Mouse (Mus musculus) adrenal gland, postnatal 25 days (tissue): ENCODE results near the gene Nudt1. TPM values are rescaled to one million over a fixed set of nuclear protein-coding genes. Genes with fewer than 3 reads are reported as not detected.
"Not testable (repeated sequence)": the region's sequence is repeated elsewhere in the genome, so short reads cannot be mapped to it uniquely, and the experiment has no call there.

ENCODE experiments used
- DNase-seq: peaks from one replicate; pipeline ENCODE4 v3.0.0; 2021; ENCODE audit warnings: mixed read lengths
- total RNA-seq: library from RNA; stranded (reverse); gene quantifications from 2 replicates; pipeline ENCODE4 v1.2.3, GENCODE M21; 2021

Nudt1 gene
- total RNA-seq, 1 experiment from 2014 or later = 29.0 TPM

DNA sequence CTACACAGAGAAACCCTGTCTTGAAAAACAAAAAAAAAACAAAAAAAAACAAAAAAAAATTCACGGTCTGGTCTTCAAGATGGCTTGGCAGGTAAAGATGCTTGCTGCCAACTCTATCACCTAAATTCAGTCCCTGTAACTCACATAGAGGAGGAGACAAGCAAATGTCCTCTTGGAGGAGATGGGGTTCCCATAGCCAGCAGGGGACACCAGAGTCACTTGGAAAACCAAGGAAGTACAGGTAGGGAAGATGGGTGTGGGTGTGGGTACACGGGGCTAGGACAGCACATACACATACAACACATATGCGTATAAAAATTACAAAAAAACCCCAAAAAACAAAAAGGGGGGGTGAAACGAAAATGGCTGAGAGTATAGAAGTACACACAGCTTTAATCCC is 21.4 kb downstream of the Nudt1 start:
- no peak for DNase-seq

DNA sequence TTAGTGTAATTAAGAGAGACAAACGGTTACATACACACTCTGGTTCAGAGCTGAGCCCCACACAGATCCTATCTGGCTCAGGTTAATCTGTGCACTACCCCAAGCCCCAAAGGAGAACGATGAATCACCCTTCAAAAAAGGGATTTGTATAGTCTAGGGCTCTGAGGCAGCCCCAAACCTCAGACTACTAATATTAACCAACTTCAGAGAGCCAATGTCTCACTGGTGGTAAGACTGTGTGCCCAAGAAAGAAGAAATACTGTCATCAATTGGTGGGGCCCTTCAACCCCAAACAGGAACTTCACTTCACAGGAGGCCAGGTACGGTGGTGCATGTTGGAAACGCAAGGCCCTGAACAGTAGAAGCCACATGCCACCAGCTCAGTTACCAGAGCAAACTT is 23.8 kb downstream of the Nudt1 start:
- DNase-seq = no peak

- no peak for DNase-seq
Measured at GRCm38 (mm10) chr5:140346050-140346449, 24.6 kb downstream of the Nudt1 start.

- no peak for DNase-seq
Measured at GRCm38 (mm10) chr5:140349882-140350281, 28.4 kb downstream of the Nudt1 start.

GRCm38 (mm10) chr5:140350731-140351497 is 29.5 kb downstream of the Nudt1 start:
- no peak for DNase-seq

GRCm38 (mm10) chr5:140352352-140352751 is 30.9 kb downstream of the Nudt1 start:
- DNase-seq = no peak

GRCm38 (mm10) chr5:140355934-140356333 is 34.5 kb downstream of the Nudt1 start:
- no peak for DNase-seq

DNA sequence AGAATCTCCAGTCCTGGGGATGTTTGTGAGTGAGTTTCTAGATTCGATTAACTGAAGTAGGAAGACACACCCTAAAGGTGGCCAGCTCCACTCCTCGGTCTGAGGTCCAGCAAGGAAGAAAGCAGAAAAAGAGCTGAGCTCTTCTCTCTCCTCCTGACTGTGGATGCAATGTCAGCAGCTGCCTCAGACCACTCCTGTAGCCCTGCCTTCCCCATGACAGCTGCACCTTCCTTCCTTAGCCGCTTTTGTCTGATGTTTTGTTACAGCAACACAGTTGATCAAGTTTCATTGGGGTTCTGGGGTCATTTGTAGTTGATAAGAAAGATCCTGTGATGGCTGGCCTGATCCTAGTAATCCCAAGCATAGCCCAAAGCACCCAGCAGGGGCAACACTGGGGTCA is 36.0 kb downstream of the Nudt1 start:
- no peak for DNase-seq

DNA sequence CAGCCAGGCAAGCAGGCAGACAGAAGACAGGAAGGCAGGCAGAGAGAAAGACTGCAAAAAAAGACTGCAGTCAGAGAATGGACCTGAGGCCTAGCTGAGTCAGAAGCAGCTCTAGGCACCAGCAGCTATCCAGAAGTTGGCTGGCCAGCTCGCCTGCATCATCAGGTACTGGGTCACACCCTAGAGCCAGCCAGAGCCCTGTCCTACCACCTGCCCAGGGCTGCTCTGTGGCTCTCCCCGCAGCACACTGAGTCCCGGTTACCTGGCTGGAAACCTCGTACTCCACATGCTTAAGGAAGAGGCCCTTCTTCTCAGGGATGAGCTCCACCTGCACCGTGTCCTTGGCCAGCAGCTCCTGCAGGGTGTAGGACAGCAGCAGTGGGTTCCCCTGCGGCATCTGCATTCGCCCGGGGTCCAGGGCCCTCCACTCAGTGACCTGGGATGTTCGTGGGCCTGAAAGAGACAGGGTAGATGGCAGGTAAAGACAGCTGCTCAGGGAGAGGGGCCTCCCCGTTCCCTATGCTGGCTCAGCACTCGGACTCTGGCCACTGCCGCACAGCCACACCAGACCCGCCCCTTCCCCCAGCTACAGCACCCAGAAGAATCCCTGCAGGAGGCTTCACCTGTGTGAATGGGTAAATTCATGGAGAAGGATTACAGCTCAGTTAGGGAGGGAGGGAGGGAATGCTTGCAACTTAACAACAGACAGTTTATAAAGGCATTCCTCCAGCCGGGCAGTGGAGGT is 38.6 kb downstream of the Nudt1 start:
- DNase-seq = no peak

DNA sequence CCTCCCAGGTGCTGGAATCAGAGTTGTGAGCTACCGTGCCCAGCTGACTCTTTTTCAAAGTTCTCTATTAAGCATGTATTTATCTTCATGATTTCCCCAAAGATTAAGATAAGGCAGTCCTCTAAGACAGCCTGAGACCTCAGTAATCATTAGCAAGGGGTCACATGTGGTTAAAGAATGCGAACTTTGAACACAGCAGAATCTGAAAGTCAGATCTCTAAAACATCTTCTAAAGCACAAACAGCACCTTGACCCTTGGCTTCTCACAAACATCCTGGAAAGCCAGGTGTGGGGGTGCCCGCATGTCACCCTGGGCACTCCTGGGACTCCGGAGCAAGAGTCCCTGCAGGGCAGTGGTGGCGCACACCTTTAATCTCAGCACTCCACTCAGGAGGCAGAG is 43.0 kb downstream of the Nudt1 start:
- DNase-seq = no peak

- not testable (repeated sequence) for DNase-seq
Measured at GRCm38 (mm10) chr5:140368126-140368525, 46.7 kb downstream of the Nudt1 start.

DNA sequence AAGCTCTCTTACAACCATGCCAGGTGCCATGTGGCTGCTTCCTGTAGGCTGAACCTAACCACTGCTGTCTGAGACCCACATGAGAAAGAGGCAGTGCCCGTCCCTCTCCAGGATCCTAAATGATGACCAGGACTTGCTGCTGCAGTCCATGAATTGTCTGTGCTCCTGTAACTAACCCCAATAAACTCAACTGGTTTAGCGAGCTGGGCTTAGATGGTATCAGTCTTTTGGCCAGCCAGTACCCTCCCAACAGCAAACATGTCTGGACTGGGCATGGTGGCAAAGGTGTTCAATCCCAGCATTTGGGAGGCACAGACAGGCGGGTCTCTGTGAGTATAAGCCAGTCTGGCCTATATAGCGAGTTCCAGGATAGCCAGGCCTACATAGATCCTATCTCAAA is 47.5 kb downstream of the Nudt1 start:
- no peak for DNase-seq

GRCm38 (mm10) chr5:140369466-140369865 is 48.0 kb downstream of the Nudt1 start:
- DNase-seq = no peak

DNA sequence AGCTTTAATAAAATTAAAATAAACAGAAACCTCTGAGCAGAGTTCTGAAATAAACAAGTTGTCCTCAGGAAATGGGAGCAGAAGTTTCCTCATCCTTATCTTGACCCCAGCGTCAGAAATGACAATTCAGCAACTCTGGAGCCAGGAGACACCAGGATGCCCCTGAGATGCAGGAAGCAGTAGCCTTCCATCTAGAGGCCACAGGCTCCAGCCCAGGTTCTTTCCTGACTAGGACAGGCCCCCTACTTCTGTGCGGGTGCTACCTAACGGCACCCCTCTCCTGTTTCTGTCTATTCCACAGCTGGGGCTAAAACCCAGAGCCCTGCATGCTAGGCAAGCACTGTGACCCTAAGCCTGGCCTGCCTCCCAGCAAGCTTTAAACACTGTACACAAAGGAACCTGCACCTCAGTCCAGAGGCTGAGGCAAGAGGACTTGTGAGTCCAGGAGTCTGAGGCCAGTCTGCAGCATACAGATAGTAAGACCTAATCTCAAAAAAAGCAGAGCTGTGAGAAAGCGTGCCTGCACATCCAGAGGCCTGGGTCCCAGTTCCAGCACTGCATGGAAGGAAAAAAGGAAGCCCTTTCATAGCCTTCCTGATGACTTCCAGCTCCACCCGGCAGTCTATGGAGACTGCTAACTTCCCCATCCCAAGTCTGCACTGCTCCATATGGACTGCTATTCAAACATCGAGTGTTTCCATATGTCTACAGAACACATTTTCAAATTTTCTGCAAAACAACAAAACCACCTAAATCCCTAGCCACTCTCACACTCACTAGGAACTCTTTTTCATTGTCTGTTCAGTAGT is 49.2 kb downstream of the Nudt1 start:
- DNase-seq = no peak

DNA sequence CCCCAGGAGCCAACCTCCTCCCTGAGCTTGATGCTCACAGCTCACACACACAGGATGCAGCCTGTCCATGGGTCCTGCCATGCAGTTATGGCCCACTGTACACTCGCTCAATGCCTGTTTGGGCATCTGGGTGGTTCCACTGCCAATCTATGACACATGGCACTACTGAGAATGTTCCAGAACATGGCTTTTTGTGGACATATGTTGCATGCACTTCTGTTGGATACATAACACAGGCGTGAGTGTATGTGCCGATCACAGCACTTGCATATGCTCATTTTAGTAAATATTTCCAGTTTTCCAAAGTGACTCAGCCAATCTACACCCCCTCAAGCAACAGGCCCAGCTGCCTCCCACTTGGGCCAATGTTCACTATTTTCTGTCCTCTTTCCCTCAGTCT is 50.2 kb downstream of the Nudt1 start:
- DNase-seq = no peak

GRCm38 (mm10) chr5:140373711-140374110 is 52.3 kb downstream of the Nudt1 start:
- DNase-seq = no peak

DNA sequence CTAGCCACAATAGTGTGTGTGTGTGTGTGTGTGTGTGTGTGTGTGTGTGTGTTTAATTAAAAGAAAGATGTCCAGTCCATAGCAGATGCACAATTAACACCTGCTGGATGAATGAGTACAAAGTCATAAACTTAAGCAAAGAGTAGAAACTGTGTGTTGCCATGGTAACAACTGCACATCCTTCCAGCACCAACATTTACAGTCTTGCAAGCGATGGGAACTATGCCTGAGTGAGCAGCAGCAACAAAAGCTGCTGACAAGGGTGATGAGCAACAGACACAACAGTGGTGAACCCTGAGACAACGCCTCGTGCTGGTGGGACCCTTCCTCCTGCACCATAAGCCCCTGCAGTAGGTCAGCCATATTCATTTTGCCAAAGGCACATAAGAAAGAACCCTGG is 52.8 kb downstream of the Nudt1 start:
- DNase-seq = no peak

DNA sequence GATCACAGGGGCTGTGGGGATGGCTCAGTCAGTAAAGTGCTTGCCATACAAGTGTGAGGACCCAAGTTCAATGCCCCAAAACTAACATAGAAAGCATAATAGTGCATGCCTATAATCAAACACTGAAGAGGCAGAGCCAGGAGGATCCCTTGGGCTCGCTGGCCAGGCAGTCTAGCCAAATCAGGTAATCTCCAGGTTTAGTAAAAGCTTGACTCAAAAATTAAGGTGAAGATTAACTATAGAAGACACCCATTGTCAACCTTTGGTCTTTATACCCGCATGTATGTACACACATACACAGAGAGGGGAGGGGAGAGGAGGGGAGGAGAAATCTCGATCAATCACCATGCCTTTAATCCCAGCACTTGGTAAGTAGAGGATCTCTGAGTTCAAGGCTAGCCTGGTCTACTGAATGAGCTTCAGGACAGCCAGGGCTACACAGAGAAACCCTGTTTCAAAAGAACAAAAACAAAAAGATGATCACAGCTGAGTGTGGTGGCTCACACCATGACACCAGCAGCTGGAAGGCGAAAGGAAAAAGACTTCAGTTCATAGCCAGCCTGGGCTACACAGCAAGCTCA is 53.9 kb downstream of the Nudt1 start:
- DNase-seq = no peak

DNA sequence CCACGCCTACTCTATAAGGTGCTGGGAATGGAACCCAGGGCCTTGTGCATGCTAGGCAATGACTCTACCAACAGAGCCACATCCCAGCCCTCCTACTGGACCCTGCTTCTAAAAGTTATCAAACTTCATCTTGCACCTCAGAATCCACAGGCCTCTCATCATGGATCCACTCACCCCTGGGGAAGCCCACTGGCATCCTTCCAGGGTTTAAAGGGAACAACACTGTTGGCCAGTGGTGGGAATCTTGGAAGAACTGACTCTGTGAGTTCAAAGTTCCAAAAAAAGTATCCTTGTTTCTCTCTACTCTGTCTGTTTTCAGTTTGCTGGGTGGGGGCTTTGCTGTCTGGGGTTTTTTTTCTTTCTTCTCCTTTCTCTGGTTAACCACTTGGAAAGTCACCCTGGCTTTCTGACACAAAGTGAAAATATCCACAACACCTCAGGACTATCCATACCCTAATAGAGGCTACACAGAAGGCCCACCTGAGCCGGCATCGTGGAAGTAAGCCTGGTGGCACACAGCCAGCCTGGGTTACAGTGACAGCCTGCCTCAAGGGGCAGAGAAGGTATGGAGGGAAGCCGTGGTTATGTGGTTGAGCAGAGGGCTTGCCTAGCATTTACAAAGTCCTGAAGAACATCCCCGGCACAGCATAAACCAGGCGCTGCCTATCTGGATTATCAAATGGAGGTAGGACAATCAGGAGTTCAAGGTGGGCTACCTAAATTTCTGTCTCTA is 56.8 kb downstream of the Nudt1 start:
- no peak for DNase-seq

DNA sequence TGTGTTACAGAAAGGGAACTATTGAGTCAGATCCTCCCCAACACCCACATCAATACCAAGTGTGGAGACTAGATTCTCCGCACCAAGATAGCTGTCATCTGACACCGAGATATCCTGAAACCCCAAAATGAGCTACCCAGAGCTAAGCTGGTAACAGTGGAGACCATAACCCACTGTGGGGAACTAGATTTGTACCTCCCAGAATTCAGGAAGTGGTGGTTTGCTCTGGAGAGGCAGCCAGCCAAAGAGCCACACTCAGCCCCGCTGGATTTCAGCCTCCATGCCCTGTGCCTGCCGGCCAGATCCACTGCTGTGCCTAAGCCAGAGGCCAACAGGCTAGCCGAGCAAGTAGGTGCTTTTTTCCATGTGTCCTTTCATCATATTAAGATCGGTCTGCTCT is 57.8 kb downstream of the Nudt1 start:
- no peak for DNase-seq

DNA sequence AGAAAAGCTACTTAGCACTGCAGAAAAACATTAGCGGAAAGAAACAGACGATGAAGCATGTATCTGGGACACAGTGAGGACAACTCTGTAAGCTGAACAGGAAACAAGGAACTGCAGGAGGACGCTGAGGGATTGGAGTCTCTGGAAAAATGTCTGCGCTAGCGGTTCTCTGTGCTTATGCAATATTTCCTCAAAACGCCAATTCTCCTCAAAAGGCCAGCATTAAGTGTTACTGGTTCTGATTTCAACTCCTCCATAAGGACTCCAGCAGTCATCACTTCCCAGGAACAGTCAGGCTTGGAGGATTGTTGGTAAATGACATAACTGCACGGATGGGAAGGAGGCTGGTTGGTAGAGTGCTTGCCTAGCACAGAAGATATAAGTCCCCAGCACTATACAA is 59.7 kb downstream of the Nudt1 start:
- no peak for DNase-seq

DNA sequence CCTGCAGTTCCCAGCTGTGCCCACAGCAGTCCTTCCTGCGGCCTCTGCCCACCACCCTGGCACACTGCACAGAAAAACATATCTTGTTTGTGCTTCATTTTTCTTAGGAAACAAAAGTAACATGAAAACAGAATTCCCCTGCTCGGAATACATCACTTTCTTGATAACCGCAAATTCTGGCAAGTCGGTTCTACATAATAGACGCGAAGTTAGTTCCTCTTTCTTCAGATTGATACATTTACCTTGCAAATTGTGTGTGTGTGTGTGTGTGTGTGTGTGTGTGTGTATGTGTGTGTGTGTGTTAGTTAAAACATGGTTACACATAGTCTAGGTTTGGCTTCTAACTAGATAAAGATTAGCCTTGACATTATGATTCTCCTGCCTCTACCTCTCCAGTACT is 61.2 kb downstream of the Nudt1 start:
- DNase-seq = no peak
